In genomic region chr5:20637300-20637989, GRCm38 (mm10) we compare ENCODE assay signal across 8 mouse cellular contexts.
DNase-seq lines count a peak whose midpoint lies in the region; TF ChIP-seq lines count a peak whose summit lies in the region.

No protein-coding gene starts in this region.

- no peak overlapping the region for H3K27ac ChIP-seq in layer of hippocampus, adult 2 months

- peak; percentile 53 to 61 for DNase-seq in cerebellum, postnatal 14 days
- DNase-seq in cerebellum, postnatal 36 days: no peak
- peak in 1 of 2 experiments; percentile 38 for DNase-seq in layer of hippocampus, adult 2 months (ENCODE audit: low spot score in 2 of 2)
- DNase-seq in layer of hippocampus, postnatal 25 days (ENCODE audit: extremely low spot score in 1 of 2, low spot score in 1 of 2): no peak
- DNase-seq in embryo, embryonic 11 days: peak; percentile 49
- peak; percentile 28 for DNase-seq in lung, postnatal 14 days
- DNase-seq in adipocyte (ENCODE audit: low spot score): no peak
- DNase-seq in urinary bladder, postnatal 10 days (ENCODE audit: low spot score): no peak

- no peak overlapping the region for H3K4me3 ChIP-seq in layer of hippocampus, adult 2 months

- peak; percentile 78 for TF ChIP-seq CTCF in layer of hippocampus, adult 2 months (conservative IDR thresholded peaks at IDR 0.05)

Comparison
In these comparisons a context has a peak if more than half of its experiments do, and no peak if none do; other contexts are left out.
1. DNase-seq: peak in cerebellum, postnatal 14 days (2 of 2), embryo, embryonic 11 days (single experiment) and lung, postnatal 14 days (single experiment); none in cerebellum, postnatal 36 days (0 of 2), layer of hippocampus, postnatal 25 days (0 of 2), adipocyte (single experiment) and urinary bladder, postnatal 10 days (single experiment).